Mouse (Mus musculus): ENCODE data around the gene Pdcl3. TPM values are rescaled to one million over a fixed set of nuclear protein-coding genes. Genes with fewer than 3 reads are reported as not detected.

Gene Pdcl3
- total RNA-seq (2023), result 38.1 TPM

DNA sequence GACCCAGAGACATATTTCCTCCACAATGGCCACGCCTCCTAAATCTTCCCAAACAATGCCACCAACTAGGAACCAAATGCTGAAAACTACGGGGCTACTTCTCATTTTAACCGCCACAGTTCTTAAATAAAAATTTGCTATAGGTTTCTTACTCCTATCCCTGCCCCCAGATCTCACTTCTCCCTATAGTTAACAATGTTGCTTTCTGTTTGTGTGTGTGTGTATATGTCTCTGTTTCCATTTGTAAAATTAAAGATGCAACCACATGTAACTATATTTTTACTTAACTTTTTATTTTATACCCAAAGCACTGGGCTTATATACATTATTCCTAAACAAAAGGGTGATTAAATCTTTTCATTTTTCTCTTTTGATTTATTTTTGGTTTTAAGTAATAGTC is at the start of gene Pdcl3:
TSS of gene Pdcl3 (plus strand) at position 301 of the 400 bp plus-strand sequence.

DNA sequence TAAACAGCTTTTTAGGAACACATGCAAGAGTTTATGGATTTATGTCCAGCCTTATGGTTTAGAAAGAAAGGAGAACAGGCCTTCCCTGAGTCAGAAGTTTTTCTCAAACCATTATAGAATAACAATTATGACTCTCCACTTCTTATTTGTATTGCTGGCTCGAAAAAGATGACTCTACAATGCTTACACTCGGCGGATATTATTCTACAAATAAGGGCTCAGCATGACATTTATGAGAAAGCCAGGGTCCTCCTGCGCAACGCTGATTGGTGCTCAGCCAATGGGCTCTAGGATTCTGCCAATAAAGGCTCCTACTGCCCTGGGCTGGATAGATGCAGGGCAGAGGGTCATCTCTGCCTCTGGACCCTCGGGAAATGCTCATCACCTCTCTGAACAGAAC is 46.6 kb upstream of the Pdcl3 start, which contains the start of gene Nms:
TSS of gene Nms (plus strand) at position 301 of the 400 bp plus-strand sequence.

Other genes with a start within 250 kb of the Pdcl3 start
- gene Lonrf2, start 148.9 kb upstream of the Pdcl3 start, total RNA-seq (2023), result not detected
- gene Chst10, start 87.4 kb upstream of the Pdcl3 start, total RNA-seq (2023), result 28.7 TPM
- gene Nms, start 46.5 kb upstream of the Pdcl3 start, total RNA-seq (2023), result not detected
- gene Npas2, start 208.1 kb downstream of the Pdcl3 start, total RNA-seq (2023), result 1.1 TPM

Measured in CD4-positive naive resting alpha-beta T cell, adult 57 days (primary cell).